In the genomic region with DNA sequence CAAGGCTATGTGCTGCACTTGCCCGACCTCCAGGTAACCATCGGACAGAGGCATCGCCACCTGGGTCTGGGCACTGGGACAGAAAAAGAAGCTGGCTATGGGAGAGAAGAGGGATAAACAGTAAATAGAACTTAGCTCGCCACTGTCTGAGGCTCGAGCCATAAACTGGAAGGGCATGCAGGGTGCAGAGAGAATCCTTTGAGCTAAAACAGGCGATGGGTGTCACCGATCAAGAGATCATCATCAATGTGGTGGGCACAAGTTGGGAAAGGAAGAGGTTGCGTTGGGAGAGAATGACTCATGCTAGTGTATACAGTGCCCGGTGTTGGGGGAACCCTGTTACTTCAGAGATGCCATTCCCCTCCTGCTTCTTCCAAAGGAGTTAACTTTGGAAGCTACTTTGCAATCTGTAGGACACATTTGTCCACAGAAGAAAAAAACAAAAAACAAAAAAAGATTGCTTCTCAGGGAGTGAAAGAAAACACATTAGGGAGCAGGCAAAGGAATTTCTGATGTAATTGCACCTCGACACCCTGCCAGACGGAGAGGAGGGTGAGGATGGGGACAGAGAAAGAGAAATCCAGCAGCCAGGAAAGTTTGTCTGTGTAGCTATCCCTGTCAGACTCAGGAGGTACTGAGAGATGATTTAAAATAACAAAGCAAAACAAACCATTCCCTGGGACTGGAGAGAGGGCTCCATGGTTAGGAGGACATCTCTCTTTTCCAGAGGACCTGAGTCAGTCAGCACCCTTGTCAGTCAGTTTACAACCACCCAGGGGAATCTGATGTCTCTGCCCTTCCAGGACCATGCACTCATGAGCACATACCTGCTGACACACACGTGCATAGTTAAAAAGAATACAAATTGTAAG, we compare ENCODE assay signal across 8 mouse cellular contexts. TPM values are rescaled to one million over a fixed set of nuclear protein-coding genes. Genes with fewer than 3 reads are reported as not detected.
DNase-seq lines count a peak whose midpoint lies in the region; ATAC-seq and TF ChIP-seq lines count a peak whose summit lies in the region.

No protein-coding gene starts in this region.

- H3K9ac ChIP-seq in embryonic facial prominence, embryonic 13.5 days, result peak overlapping the region; percentile 74
- H3K9ac ChIP-seq in hindbrain, embryonic 16.5 days (ENCODE audit: low read depth, low read length), result peak overlapping the region; percentile 60; the same call in 1 of the 2 replicates
- H3K9ac ChIP-seq in midbrain, embryonic 16.5 days (ENCODE audit: low read depth, low read length), result no peak overlapping the region

- H3K9me3 ChIP-seq in embryonic facial prominence, embryonic 13.5 days, result no peaks in the 10 kb centered on the region
- no peaks in the 10 kb centered on the region for H3K9me3 ChIP-seq in hindbrain, embryonic 16.5 days (ENCODE audit: control insufficient read depth, low read length)
- H3K9me3 ChIP-seq in midbrain, embryonic 16.5 days (replicated peaks; ENCODE audit: control insufficient read depth, low read length, poor library complexity, severe bottlenecking), result no peaks in the 10 kb centered on the region

- 0 out of 2 replicates have a peak, but pooled peaks cover 7% of the 10 kb centered on the region for H3K27me3 ChIP-seq in embryonic facial prominence, embryonic 13.5 days
- no peaks in the 10 kb centered on the region for H3K27me3 ChIP-seq in hindbrain, embryonic 16.5 days (replicated peaks; ENCODE audit: control insufficient read depth, insufficient read depth, low read length)
- H3K27me3 ChIP-seq in midbrain, embryonic 16.5 days (ENCODE audit: control insufficient read depth, insufficient read depth, low read depth, low read length), result peaks cover 4% of the 10 kb centered on the region

- DNase-seq in layer of hippocampus, adult 2 months (ENCODE audit: low spot score in 2 of 2), result no peak
- no peak for DNase-seq in layer of hippocampus, postnatal 14 days (ENCODE audit: low spot score in 2 of 2)
- no peak for DNase-seq in cerebellum, postnatal 4 days (ENCODE audit: low spot score in 2 of 2)
- DNase-seq in ovary, postnatal 10 days (ENCODE audit: low spot score), result no peak

- H3K27ac ChIP-seq in layer of hippocampus, adult 2 months, result peak overlapping the region; percentile 51; the same call in 1 of the 2 replicates
- H3K27ac ChIP-seq in embryonic facial prominence, embryonic 13.5 days, result peak overlapping the region; percentile 33; the same call in 1 of the 2 replicates
- no peak overlapping the region for H3K27ac ChIP-seq in hindbrain, embryonic 16.5 days (ENCODE audit: low read depth, low read length)
- no peak overlapping the region for H3K27ac ChIP-seq in midbrain, embryonic 16.5 days (ENCODE audit: low read length)

- 24% methylated on average over 12 of the region's 12 CpGs for WGBS in embryonic facial prominence, embryonic 13.5 days
- WGBS in hindbrain, embryonic 16.5 days, result 29% methylated on average over 12 of the region's 12 CpGs
- 32% methylated on average over 12 of the region's 12 CpGs for WGBS in midbrain, embryonic 16.5 days

- peaks cover 29% of the 10 kb centered on the region for H3K4me1 ChIP-seq in embryonic facial prominence, embryonic 13.5 days
- H3K4me1 ChIP-seq in hindbrain, embryonic 16.5 days (ENCODE audit: control insufficient read depth, insufficient read depth, low read depth, low read length), result peaks cover 7% of the 10 kb centered on the region
- peaks cover 5% of the 10 kb centered on the region; the same call in 1 of the 2 replicates for H3K4me1 ChIP-seq in midbrain, embryonic 16.5 days (ENCODE audit: control insufficient read depth, insufficient read depth, low read length)

- peak overlapping the region; percentile 47 for H3K4me3 ChIP-seq in layer of hippocampus, adult 2 months
- H3K4me3 ChIP-seq in embryonic facial prominence, embryonic 13.5 days, result peak overlapping the region; percentile 56
- H3K4me3 ChIP-seq in hindbrain, embryonic 16.5 days (ENCODE audit: low read length), result peak overlapping the region; percentile 44
- H3K4me3 ChIP-seq in midbrain, embryonic 16.5 days (ENCODE audit: low read depth, low read length), result peak overlapping the region; percentile 38

- no peak for TF ChIP-seq CTCF in layer of hippocampus, adult 2 months (conservative IDR thresholded peaks at IDR 0.05)

- H3K36me3 ChIP-seq in embryonic facial prominence, embryonic 13.5 days, result no peaks in the 10 kb centered on the region
- H3K36me3 ChIP-seq in hindbrain, embryonic 16.5 days (ENCODE audit: control insufficient read depth, insufficient read depth, low read length), result no peaks in the 10 kb centered on the region
- no peaks in the 10 kb centered on the region for H3K36me3 ChIP-seq in midbrain, embryonic 16.5 days (ENCODE audit: control insufficient read depth, insufficient read depth, low read length)

- no peak for ATAC-seq in embryonic facial prominence, embryonic 13.5 days (ENCODE audit: insufficient number of reproducible peaks, insufficient read depth, low FRiP score, low TSS enrichment, low read depth)
- ATAC-seq in hindbrain, embryonic 16.5 days, result no peak
- no peak for ATAC-seq in midbrain, embryonic 16.5 days
- ATAC-seq in CD4-positive, CD25-positive, alpha-beta regulatory T cell, adult 4 months, result no peak

- peak overlapping the region; percentile 92 for H3K4me2 ChIP-seq in embryonic facial prominence, embryonic 13.5 days
- peak overlapping the region; percentile 85 for H3K4me2 ChIP-seq in hindbrain, embryonic 16.5 days (ENCODE audit: low read length)
- peak overlapping the region; percentile 81 for H3K4me2 ChIP-seq in midbrain, embryonic 16.5 days (ENCODE audit: low read length)

RNA-seq across cellular contexts. Expression of gene Cyp27a1, which starts 0.7 kb away (rescaled TPM):
- 1 to 10 TPM; 2.7 to 3.1 TPM for total RNA-seq in layer of hippocampus, adult 2 months (2021)
- 1 to 10 TPM; 1.1 to 2.6 TPM for total RNA-seq in layer of hippocampus, postnatal 14 days (2021)
- 15.3 and 19.0 TPM in 2 replicates for polyA plus RNA-seq in embryonic facial prominence, embryonic 13.5 days (2015; fragmentation: Nextera tagmentation; extraction: Ambion mirVana)
- 2.4 and 3.5 TPM in 2 replicates for polyA plus RNA-seq in hindbrain, embryonic 16.5 days (2015; fragmentation: Nextera tagmentation; extraction: Ambion mirVana)
- 1.8 and 2.8 TPM in 2 replicates for polyA plus RNA-seq in midbrain, embryonic 16.5 days (2015; fragmentation: Nextera tagmentation; extraction: Ambion mirVana)
- not detected for polyA plus RNA-seq in CD4-positive, CD25-positive, alpha-beta regulatory T cell, adult 4 months (2017; shearing (Covaris generic))

RNA-seq across cellular contexts. Expression of gene Prkag3, which starts 34.9 kb away (rescaled TPM):
- total RNA-seq in layer of hippocampus, adult 2 months (2021), result not detected
- under 1 TPM; 0.14 to 0.55 TPM for total RNA-seq in layer of hippocampus, postnatal 14 days (2021)
- 0.25 and 0.35 TPM in 2 replicates for polyA plus RNA-seq in embryonic facial prominence, embryonic 13.5 days (2015; fragmentation: Nextera tagmentation; extraction: Ambion mirVana)
- polyA plus RNA-seq in hindbrain, embryonic 16.5 days (2015; fragmentation: Nextera tagmentation; extraction: Ambion mirVana), result 0.13 and 0.36 TPM in 2 replicates
- polyA plus RNA-seq in midbrain, embryonic 16.5 days (2015; fragmentation: Nextera tagmentation; extraction: Ambion mirVana), result not detected in 2 replicates
- not detected for polyA plus RNA-seq in CD4-positive, CD25-positive, alpha-beta regulatory T cell, adult 4 months (2017; shearing (Covaris generic))

RNA-seq across cellular contexts. Expression of gene Ttll4, which starts 52.5 kb away (rescaled TPM):
- 10 to 100 TPM; 23.9 to 24.5 TPM for total RNA-seq in layer of hippocampus, adult 2 months (2021)
- total RNA-seq in layer of hippocampus, postnatal 14 days (2021), result 10 to 100 TPM; 23.3 to 23.8 TPM
- 12.9 and 17.6 TPM in 2 replicates for polyA plus RNA-seq in embryonic facial prominence, embryonic 13.5 days (2015; fragmentation: Nextera tagmentation; extraction: Ambion mirVana)
- polyA plus RNA-seq in hindbrain, embryonic 16.5 days (2015; fragmentation: Nextera tagmentation; extraction: Ambion mirVana), result 5.3 and 8.8 TPM in 2 replicates
- 9.9 and 15.5 TPM in 2 replicates for polyA plus RNA-seq in midbrain, embryonic 16.5 days (2015; fragmentation: Nextera tagmentation; extraction: Ambion mirVana)
- polyA plus RNA-seq in CD4-positive, CD25-positive, alpha-beta regulatory T cell, adult 4 months (2017; shearing (Covaris generic)), result 10 to 100 TPM; 12.5 to 17.7 TPM

RNA-seq across cellular contexts. Expression of gene Wnt6, which starts 57.6 kb away (rescaled TPM):
- 1 to 10 TPM in 1 of 2 experiments, under 1 TPM in 1; 0.79 to 1.1 TPM for total RNA-seq in layer of hippocampus, adult 2 months (2021)
- under 1 TPM; 0.43 to 0.58 TPM for total RNA-seq in layer of hippocampus, postnatal 14 days (2021)
- polyA plus RNA-seq in embryonic facial prominence, embryonic 13.5 days (2015; fragmentation: Nextera tagmentation; extraction: Ambion mirVana), result 49.1 and 55.5 TPM in 2 replicates
- polyA plus RNA-seq in hindbrain, embryonic 16.5 days (2015; fragmentation: Nextera tagmentation; extraction: Ambion mirVana), result 4.9 and 6.1 TPM in 2 replicates
- polyA plus RNA-seq in midbrain, embryonic 16.5 days (2015; fragmentation: Nextera tagmentation; extraction: Ambion mirVana), result 3.6 and 4.2 TPM in 2 replicates
- polyA plus RNA-seq in CD4-positive, CD25-positive, alpha-beta regulatory T cell, adult 4 months (2017; shearing (Covaris generic)), result not detected

Comparison
In these comparisons a context has a peak if more than half of its experiments do, and no peak if none do; other contexts are left out.
1. H3K27ac ChIP-seq: peak in layer of hippocampus, adult 2 months (single experiment) and embryonic facial prominence, embryonic 13.5 days (single experiment); none in hindbrain, embryonic 16.5 days (single experiment) and midbrain, embryonic 16.5 days (single experiment).
2. Peak in every context shown above with its lines, with median percentiles within 50 percentile points of each other: H3K4me3 ChIP-seq and H3K4me2 ChIP-seq.